Comparison of ENCODE assay signal across 17 mouse cellular contexts in the genomic region with DNA sequence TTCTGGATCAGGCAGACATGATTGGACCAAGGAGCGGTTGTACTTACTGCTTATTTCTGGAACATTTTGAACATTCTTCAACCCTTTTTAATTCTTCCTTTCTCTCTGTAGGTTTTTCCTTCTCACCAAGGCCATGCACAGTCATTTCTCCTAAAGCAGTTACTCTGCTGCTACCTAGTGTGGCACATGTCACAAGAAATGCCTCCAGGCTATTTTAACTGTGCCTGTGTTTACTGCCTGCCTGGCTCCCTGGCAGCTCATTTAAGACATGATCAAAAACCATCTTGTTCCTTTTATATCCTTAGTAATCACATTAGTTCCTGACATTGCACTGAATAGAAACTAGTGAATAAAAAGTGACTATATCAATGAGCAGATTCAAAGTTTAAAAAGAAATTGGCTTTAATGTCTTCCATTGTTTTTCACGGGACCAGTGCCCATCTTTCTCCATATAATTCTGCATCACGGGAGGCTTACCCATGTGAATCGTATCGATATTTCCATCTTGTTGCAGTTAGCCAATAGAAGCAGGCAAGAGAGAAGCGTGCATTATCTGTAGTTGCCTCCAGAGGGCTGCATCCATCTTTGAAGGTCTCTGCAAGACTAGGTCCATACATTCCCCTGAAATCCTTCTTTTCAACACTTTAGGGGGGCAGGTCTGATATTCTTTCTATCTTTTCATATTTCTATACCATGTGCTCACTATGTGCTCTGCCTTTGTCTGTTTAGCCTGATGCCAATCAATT. TPM values are rescaled to one million over a fixed set of nuclear protein-coding genes. Genes with fewer than 3 reads are reported as not detected.
A peak's percentile ranks its signal among the peaks of the same experiment; 100 is the strongest.
DNase-seq lines count a peak whose midpoint lies in the region; ATAC-seq and TF ChIP-seq lines count a peak whose summit lies in the region.
"Had no signal": no experiment of that assay in that cellular context is flagged by ENCODE, and none has a peak within 500 bp of the region (broad histone marks: within the 10 kb centered on the region; RNA-seq: fewer than 3 reads in every experiment).

No protein-coding gene starts in this region.

- H3K9ac ChIP-seq in liver, embryonic 15.5 days, result no peak overlapping the region
- H3K9ac ChIP-seq in liver, embryonic 11.5 days (ENCODE audit: low read depth, low read length), result no peak overlapping the region
- H3K9ac ChIP-seq: hindbrain, embryonic 12.5 days had no signal

- no peaks in the 10 kb centered on the region for H3K27me3 ChIP-seq in liver, embryonic 15.5 days
- no peaks in the 10 kb centered on the region for H3K27me3 ChIP-seq in liver, embryonic 11.5 days (replicated peaks; ENCODE audit: control insufficient read depth, insufficient read depth, low read length)
- H3K27me3 ChIP-seq: hindbrain, embryonic 12.5 days had no signal

- no peak for TF ChIP-seq CTCF in bone marrow macrophage, adult 2 months (IDR thresholded peaks at IDR 0.05; ENCODE audit: low read depth, low read length)

- ATAC-seq in liver, embryonic 15.5 days (ENCODE audit: insufficient read depth), result no peak
- ATAC-seq in liver, embryonic 11.5 days (replicated peaks; ENCODE audit: low FRiP score), result no peak

- H3K4me3 ChIP-seq in liver, embryonic 15.5 days (replicated peaks), result no peak overlapping the region
- H3K4me3 ChIP-seq in liver, embryonic 11.5 days (ENCODE audit: low read depth, low read length), result no peak overlapping the region
- H3K4me3 ChIP-seq in bone marrow macrophage, adult 2 months (ENCODE audit: insufficient read depth, low read length), result no peak overlapping the region
- H3K4me3 ChIP-seq: hindbrain, embryonic 12.5 days had no signal

- no peaks in the 10 kb centered on the region for H3K36me3 ChIP-seq in liver, embryonic 15.5 days (replicated peaks)
- no peaks in the 10 kb centered on the region for H3K36me3 ChIP-seq in liver, embryonic 11.5 days (ENCODE audit: control insufficient read depth, insufficient read depth, low read length)
- H3K36me3 ChIP-seq: hindbrain, embryonic 12.5 days had no signal

- WGBS in liver, embryonic 15.5 days (ENCODE audit: insufficient replicate concordance), result 64% methylated on average over 6 of the region's 6 CpGs
- WGBS in liver, embryonic 11.5 days, result 84% methylated on average over 6 of the region's 6 CpGs

- 0 out of 2 replicates have a peak overlapping the region, but pooled peaks have one; percentile 38 for H3K27ac ChIP-seq in liver, embryonic 15.5 days (replicated peaks)
- H3K27ac ChIP-seq in liver, embryonic 11.5 days (ENCODE audit: low read depth, low read length), result no peak overlapping the region
- peak overlapping the region; percentile 75 for H3K27ac ChIP-seq in bone marrow macrophage, adult 2 months (ENCODE audit: insufficient read depth, low read depth, low read length)
- H3K27ac ChIP-seq: hindbrain, embryonic 12.5 days had no signal

- intact Hi-C loops in gastrocnemius, postnatal 14 days (cut with DNase I; ENCODE audit: low total_unique reads), result no loop called here

- no peak overlapping the region for H3K4me2 ChIP-seq in liver, embryonic 15.5 days
- H3K4me2 ChIP-seq in liver, embryonic 11.5 days, result no peak overlapping the region
- H3K4me2 ChIP-seq: hindbrain, embryonic 12.5 days had no signal

- peak; percentile 22 for DNase-seq in gastrocnemius, adult 18-20 months (ENCODE audit: low spot score)
- DNase-seq in gastrocnemius, postnatal 14 days, result no peak
- no peak for DNase-seq in liver, embryonic 11.5 days (ENCODE audit: low spot score)
- DNase-seq in CD4-positive helper T cell, adult 2 months (ENCODE audit: low read depth, low spot score), result peak; percentile 12
- DNase-seq in urinary bladder, postnatal 10 days (ENCODE audit: low spot score), result no peak
- DNase-seq in embryo, embryonic 11 days, result no peak
- DNase-seq: adrenal gland, adult 8-10 months; cerebellum, adult 9-11 months; gastrocnemius, postnatal 36 days; lung, adult 2 months had no signal

- TF ChIP-seq POLR2A in bone marrow macrophage, adult 2 months (IDR thresholded peaks at IDR 0.05; ENCODE audit: borderline replicate concordance, low read depth, low read length), result no peak

- peaks cover 11% of the 10 kb centered on the region for H3K4me1 ChIP-seq in liver, embryonic 15.5 days (replicated peaks)
- peaks cover 10% of the 10 kb centered on the region for H3K4me1 ChIP-seq in liver, embryonic 11.5 days (replicated peaks; ENCODE audit: control insufficient read depth, insufficient read depth, low read length)
- H3K4me1 ChIP-seq in bone marrow macrophage, adult 2 months (ENCODE audit: control insufficient read depth, insufficient read depth, low read length), result peaks cover 49% of the 10 kb centered on the region
- H3K4me1 ChIP-seq: hindbrain, embryonic 12.5 days had no signal

- H3K9me3 ChIP-seq in liver, embryonic 15.5 days (replicated peaks), result no peaks in the 10 kb centered on the region
- H3K9me3 ChIP-seq in liver, embryonic 11.5 days (ENCODE audit: control insufficient read depth, low read length), result no peaks in the 10 kb centered on the region
- H3K9me3 ChIP-seq: hindbrain, embryonic 12.5 days had no signal

RNA-seq across cellular contexts. Expression of a gene that starts 45.7 kb away (rescaled TPM):
- total RNA-seq in gastrocnemius, adult 18-20 months (2021), result not detected
- total RNA-seq in gastrocnemius, postnatal 14 days (2021), result not detected
- polyA plus RNA-seq in liver, embryonic 15.5 days (2015; fragmentation: Nextera tagmentation; extraction: Ambion mirVana), result not detected in 2 replicates
- not detected in 2 replicates for polyA plus RNA-seq in liver, embryonic 11.5 days (2014; fragmentation: Nextera tagmentation; extraction: Ambion mirVana)
- not detected in 2 replicates for polyA plus RNA-seq in bone marrow macrophage, adult 2 months (2012; ENCODE audit: insufficient read depth, insufficient read length, missing spikeins)
- total RNA-seq: adrenal gland, adult 8-10 months; ES-E14; gastrocnemius, postnatal 36 days; left cerebral cortex, adult 18-20 months had no signal
- polyA plus RNA-seq: hindbrain, embryonic 12.5 days; kidney, embryonic 16.5 days; lung, adult 2 months; stomach, embryonic 14.5 days had no signal

Comparison
In these comparisons a context has a peak if more than half of its experiments do, and no peak if none do; other contexts are left out.
1. DNase-seq: peak in gastrocnemius, adult 18-20 months (single experiment) and CD4-positive helper T cell, adult 2 months (single experiment); none in gastrocnemius, postnatal 14 days (single experiment), liver, embryonic 11.5 days (single experiment), urinary bladder, postnatal 10 days (single experiment) and embryo, embryonic 11 days (single experiment).